Mouse (Mus musculus): ENCODE measurements at regions not wholly inside any gene's neighbourhood (a gene's known extent, or its start where the extent isn't known, plus 50 kb on each side); places are given as distances from the start of the nearest gene placed in this dataset.
"Not testable (repeated sequence)": the region's sequence is repeated elsewhere in the genome, so short reads cannot be mapped to it uniquely, and the experiment has no call there.

DNA sequence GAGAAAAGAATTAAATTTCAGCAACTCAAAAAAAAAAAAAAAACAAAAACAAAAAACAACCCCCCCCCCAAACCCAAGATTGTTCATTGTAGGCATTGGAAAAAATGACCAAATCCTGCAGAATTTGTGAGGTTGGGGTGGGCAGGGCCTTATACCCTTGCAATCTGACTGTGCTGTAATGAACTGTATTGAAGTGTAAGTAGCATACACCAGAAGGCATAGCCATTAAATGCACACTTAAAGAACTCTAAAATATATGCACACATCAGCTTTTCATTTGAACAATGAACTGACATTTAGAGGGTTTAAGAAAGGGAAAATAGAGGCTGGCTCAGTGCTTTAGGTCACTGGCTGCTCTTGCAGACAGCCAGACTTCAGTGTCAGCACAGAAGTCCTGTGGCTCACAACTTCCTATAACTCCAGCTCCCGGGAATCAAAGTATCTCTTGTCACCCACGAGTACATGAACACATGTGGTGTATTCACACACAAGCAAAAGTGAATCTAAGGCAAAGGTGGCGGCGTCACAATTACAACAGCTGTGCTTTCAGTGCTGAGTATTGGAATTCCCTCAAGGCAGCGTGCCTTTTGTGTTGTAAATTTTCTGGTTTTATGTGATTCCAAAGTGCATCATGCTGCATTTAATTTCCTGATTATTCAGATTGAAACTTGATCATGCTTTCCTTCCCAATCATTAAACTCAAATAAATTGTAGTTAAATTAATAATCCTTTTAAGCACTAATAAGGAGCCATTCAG, 150.6 kb upstream of the Tmc3 start:
- TF ChIP-seq POLR2A (IDR thresholded peaks at IDR 0.05; ENCODE audit: borderline replicate concordance, extremely low read depth, insufficient read depth, insufficient read length, poor library complexity, severe bottlenecking) (no peak), CTCF (IDR thresholded peaks at IDR 0.05; ENCODE audit: borderline replicate concordance, extremely low read depth, insufficient read depth, insufficient read length) (no peak)
- DNase-seq (ENCODE audit: low read depth): peak; percentile 59

DNA sequence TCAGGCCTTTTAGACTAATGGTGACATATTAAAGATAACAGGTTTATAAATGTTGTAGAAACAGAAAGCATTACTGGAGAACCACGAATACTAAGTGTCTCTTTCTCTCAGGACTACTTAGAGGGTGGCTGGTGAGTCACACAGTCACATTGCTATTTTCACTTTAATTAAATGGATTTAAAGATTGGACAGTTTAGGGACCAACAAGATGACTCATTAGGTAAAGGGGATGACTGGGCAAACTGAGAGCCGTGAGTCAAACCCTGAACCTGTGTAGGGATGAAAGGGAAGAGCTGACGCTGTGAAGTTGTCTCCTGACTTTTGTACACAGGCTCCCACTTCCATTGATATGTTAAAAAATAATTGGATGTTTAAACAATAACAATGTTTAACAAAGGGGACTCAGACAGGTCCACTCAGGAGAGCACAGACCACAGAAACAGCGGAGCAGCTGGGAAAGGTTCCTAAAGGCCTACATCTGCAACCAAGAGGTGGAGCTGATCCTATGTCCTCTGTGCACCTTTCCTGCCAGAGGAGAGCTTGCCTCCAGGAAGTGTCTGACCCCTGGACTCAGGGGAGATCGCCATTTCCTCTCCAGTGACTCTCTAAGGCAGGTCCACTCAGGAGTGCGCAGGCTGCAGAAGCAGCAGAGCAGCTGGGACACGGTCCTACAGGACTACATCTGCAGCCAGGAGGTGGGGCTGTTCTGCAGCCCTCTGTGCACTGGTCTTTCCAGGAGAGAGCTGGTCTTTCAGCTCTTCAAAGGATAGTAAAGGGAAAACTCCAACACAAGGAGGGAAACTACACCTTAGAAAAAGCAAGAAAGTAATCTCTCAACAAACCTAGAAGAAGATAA, 146.0 kb upstream of the Tmc3 start:
- no peak for DNase-seq (ENCODE audit: low read depth)
- TF ChIP-seq CTCF (IDR thresholded peaks at IDR 0.05; ENCODE audit: borderline replicate concordance, extremely low read depth, insufficient read depth, insufficient read length): 0 out of 2 replicates have a peak, but pooled peaks have one; percentile 29
- no peak for TF ChIP-seq POLR2A (IDR thresholded peaks at IDR 0.05; ENCODE audit: borderline replicate concordance, extremely low read depth, insufficient read depth, insufficient read length, poor library complexity, severe bottlenecking)

DNA sequence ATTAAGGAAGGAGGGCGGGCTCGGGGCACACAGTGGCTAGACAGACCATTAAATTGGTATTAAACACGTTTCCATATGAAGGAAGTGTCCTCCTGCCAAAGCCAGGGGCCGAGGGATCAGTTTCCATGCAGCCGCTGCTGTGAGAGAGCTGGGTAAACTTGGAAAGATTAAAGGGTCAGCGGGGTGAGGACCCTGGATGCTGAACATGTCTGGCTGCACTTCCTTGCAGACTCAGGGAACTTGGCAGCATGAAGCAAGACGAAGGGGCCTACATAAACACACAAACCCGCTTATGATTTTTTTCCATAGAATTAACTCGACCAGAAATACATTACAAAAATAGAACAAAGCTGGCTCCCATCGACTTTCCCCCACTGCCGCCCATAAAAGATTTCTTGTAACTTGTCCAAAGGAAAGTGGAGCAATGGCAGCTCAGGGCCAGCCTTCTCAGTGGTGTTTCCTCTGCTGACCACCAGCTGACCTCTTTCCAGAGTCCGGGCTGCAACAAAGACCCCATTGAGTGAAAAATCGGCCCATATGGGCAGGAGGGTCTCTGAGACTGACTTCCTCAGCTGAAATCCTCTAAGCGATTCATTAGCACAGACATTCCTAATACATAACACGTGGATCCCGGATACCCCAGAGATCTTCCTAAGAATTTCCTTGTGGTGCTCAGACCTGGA, 141.0 kb upstream of the Tmc3 start:
- TF ChIP-seq CTCF (IDR thresholded peaks at IDR 0.05; ENCODE audit: borderline replicate concordance, extremely low read depth, insufficient read depth, insufficient read length): no peak
- DNase-seq (ENCODE audit: low read depth): peak; percentile 65

DNA sequence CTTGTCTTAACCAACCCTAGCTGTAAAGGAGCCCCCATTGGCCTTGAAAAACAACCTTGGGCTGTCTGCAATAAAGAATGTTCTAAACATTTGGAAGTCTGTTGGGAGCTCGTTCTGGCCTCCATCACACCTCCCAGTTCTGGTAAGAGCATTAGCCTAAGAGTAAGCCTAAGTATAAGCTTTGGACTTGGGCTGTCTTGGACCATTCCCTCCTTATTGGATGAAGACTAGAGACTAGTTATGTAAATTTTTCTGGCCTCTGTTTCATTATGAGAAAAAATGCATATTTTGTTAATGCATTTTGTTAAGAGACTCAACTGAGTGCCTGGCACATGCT, 140.5 kb upstream of the Tmc3 start:
- DNase-seq (ENCODE audit: low read depth): no peak
- TF ChIP-seq CTCF (IDR thresholded peaks at IDR 0.05; ENCODE audit: borderline replicate concordance, extremely low read depth, insufficient read depth, insufficient read length) (no peak), POLR2A (IDR thresholded peaks at IDR 0.05; ENCODE audit: borderline replicate concordance, extremely low read depth, insufficient read depth, insufficient read length, poor library complexity, severe bottlenecking) (no peak)

DNA sequence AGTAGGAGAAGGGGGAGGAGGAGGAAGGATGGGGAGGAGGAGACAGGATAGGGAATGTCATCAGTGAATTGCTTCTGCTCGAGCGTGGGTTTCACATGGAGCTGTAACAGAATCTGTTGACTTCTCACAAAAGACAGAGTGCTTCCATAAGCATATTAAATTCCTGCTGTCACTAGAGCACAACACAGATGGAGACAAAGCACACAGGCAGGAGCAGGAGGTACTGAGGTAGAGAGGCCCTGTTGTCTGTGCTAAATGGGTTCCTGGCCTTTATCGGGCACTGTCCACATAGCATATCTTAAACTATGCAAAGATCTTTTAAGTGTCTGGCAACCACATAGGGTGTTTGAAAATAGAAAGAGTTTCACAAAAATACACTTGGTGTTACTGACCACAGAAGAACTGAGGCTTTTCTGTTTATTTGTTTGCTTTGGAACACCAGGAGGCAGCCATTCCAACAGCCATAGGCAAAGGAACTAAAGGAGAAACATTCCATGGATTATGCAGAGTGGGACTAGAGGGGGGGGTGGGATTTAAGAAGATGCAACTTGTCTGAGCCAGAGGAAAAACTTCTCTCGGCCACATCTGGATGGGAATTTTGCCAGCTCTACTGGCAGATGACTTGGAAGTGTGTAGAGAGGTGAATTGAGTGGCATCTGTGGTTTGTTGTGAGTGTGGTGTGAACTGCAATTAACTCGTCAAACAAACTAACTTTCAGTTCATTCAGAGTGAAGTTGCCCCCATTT, 139.4 kb upstream of the Tmc3 start:
- TF ChIP-seq POLR2A (IDR thresholded peaks at IDR 0.05; ENCODE audit: borderline replicate concordance, extremely low read depth, insufficient read depth, insufficient read length, poor library complexity, severe bottlenecking): no peak
- peak; percentile 34 for DNase-seq (ENCODE audit: low read depth)

DNA sequence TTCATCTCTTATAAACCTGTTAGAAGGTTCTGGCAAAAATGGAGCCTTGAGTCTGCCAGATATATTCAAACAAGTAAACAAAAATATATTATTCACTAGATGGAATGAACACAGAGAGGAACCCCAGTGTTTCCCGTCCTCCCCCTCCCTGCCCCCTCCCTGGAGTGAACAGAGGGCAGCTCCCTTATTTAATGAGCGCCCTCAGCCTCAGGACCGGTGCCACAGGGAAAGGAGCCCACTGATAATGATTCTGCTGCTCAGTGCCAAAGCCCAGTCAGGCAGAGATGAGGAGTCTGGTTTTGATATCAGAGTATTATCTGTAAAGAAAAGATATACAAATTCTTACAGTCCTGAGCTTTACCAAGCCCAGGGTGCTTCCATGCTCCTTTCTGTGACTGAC, 134.4 kb upstream of the Tmc3 start:
- TF ChIP-seq POLR2A (IDR thresholded peaks at IDR 0.05; ENCODE audit: borderline replicate concordance, extremely low read depth, insufficient read depth, insufficient read length, poor library complexity, severe bottlenecking) (no peak), CTCF (IDR thresholded peaks at IDR 0.05; ENCODE audit: borderline replicate concordance, extremely low read depth, insufficient read depth, insufficient read length) (no peak)

DNA sequence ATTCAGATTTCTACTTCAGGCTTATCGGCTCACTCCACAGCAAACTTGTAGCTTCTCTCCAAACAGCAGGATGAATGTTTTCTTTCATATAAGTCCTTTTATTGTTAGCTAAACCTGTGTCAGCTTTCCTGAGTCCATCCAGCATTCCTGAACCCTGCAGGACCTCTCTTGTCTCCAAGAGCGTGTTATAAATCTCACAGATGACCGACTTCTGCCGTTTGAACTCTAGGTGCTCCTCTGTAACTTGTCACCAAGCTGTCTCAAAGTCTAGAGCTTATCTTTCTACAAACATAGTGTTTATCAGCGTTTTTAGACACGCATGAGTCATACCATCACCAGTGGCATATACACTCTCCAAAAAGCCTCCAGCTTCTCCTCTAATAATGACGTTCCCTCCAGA, 132.4 kb upstream of the Tmc3 start:
- no peak for DNase-seq (ENCODE audit: low read depth)
- TF ChIP-seq CTCF (IDR thresholded peaks at IDR 0.05; ENCODE audit: borderline replicate concordance, extremely low read depth, insufficient read depth, insufficient read length) (no peak), POLR2A (IDR thresholded peaks at IDR 0.05; ENCODE audit: borderline replicate concordance, extremely low read depth, insufficient read depth, insufficient read length, poor library complexity, severe bottlenecking) (no peak)

More for the DNA sequence above, 134.4 kb upstream of the Tmc3 start:
- DNase-seq (ENCODE audit: low read depth): peak; percentile 67

DNA sequence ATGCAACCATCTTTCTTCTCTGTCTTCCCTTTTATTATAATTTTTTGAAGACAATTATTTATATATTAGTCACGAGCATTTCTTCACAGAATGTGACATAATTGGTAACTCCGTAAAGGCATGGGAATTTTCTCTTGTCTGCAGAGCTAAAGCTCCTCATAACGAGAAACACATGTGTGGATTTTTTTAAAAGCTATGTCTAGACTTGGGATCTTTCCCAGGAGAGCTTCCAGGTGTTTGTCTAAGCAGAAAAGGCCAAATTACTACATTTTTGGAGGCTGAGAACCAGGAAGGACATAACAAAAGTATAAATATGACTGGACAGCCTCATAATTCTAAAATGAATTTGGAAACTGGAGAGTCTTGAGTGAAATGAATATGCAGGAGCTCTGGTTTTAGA, 125.2 kb upstream of the Tmc3 start:
- DNase-seq (ENCODE audit: low read depth): no peak
- TF ChIP-seq POLR2A (IDR thresholded peaks at IDR 0.05; ENCODE audit: borderline replicate concordance, extremely low read depth, insufficient read depth, insufficient read length, poor library complexity, severe bottlenecking): no peak
- TF ChIP-seq CTCF (IDR thresholded peaks at IDR 0.05; ENCODE audit: borderline replicate concordance, extremely low read depth, insufficient read depth, insufficient read length): no peak

DNA sequence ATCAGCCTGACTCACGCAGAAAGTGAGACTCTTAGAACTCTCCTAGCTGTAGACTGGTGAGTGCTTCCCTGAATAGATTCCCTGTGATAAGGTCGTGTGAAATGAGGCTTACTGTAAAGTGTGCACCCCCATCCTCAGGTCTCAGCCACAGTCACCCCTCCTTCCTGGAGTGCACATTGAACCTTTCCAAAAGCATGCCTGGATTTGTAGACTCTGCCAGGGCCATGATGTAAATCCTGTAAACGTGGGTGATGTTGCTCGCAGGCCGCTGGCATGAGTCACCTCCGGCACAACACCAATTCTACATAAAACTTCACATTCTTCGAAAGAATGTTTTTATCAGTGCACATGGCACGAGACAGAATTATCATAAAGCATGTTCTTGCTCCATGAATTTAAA, 117.7 kb upstream of the Tmc3 start:
- DNase-seq (ENCODE audit: low read depth): no peak
- no peak for TF ChIP-seq CTCF (IDR thresholded peaks at IDR 0.05; ENCODE audit: borderline replicate concordance, extremely low read depth, insufficient read depth, insufficient read length)
- TF ChIP-seq POLR2A (IDR thresholded peaks at IDR 0.05; ENCODE audit: borderline replicate concordance, extremely low read depth, insufficient read depth, insufficient read length, poor library complexity, severe bottlenecking): no peak

DNA sequence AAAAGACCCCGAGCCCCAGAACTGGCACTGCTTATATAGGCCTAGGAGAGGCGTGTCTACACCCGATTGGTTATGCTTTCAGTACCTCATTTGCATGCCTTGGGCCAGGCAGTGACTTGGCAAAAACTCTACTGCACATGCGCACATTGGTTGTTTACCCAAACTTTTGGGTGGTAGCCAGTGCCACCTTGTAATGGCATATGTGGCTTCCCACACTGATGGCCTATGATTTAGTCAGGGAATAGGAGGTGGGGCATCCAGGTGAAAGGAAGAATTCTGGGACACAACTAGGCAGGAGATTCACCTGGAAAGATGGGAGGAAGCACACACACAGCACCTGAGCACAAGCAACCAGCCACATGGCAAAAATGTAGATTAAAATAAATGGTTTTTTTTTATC, 114.9 kb upstream of the Tmc3 start:
- DNase-seq (ENCODE audit: low read depth): not testable (repeated sequence)

DNA sequence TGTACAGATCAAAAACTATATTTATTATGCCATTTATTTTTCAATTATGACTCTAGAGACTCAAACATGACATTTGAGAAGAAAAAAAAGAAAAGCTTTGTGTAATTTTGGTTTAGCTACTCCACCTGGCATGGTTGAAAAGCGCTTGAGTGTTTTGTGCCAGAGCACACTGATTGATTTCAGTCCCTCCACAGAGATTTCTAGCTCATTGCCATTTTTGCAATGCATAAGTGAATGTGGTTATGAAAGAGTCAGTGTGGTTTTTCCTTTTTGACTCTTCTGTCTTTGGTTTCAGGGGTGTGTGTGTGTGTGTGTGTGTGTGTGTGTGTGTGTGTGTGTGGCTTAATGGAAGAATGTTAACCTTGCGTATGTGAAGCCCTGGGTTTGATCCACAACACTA, 113.6 kb upstream of the Tmc3 start:
- TF ChIP-seq CTCF (IDR thresholded peaks at IDR 0.05; ENCODE audit: borderline replicate concordance, extremely low read depth, insufficient read depth, insufficient read length): no peak
- no peak for TF ChIP-seq POLR2A (IDR thresholded peaks at IDR 0.05; ENCODE audit: borderline replicate concordance, extremely low read depth, insufficient read depth, insufficient read length, poor library complexity, severe bottlenecking)
- DNase-seq (ENCODE audit: low read depth): peak; percentile 41

All from brain, embryonic 14.5 days (tissue).